Mouse (Mus musculus): Measurements from ENCODE around the gene Sh3kbp1.

Sh3kbp1 gene

GRCm38 (mm10) chrX:159735513-159736099 lies 108.5 kb downstream of the Sh3kbp1 start:
- no peak for DNase-seq (ENCODE audit: low read depth, low spot score)

- no peak for DNase-seq (ENCODE audit: low read depth, low spot score)
Observed at GRCm38 (mm10) chrX:159737344-159737743, 110.3 kb downstream of the Sh3kbp1 start.

GRCm38 (mm10) chrX:159744035-159744434 lies 117.0 kb downstream of the Sh3kbp1 start:
- DNase-seq (ENCODE audit: low read depth, low spot score) = no peak

- DNase-seq (ENCODE audit: low read depth, low spot score) = no peak
Observed at GRCm38 (mm10) chrX:159744620-159745019, 117.5 kb downstream of the Sh3kbp1 start.

- no peak for DNase-seq (ENCODE audit: low read depth, low spot score)
Observed at GRCm38 (mm10) chrX:159751834-159752233, 124.8 kb downstream of the Sh3kbp1 start.

- DNase-seq (ENCODE audit: low read depth, low spot score) = no peak
Observed at GRCm38 (mm10) chrX:159756261-159756660, 129.2 kb downstream of the Sh3kbp1 start.

- DNase-seq (ENCODE audit: low read depth, low spot score) = no peak
Observed at GRCm38 (mm10) chrX:159756901-159757821, 130.1 kb downstream of the Sh3kbp1 start.

- DNase-seq (ENCODE audit: low read depth, low spot score) = no peak
Observed at GRCm38 (mm10) chrX:159757854-159758540, 130.9 kb downstream of the Sh3kbp1 start.

GRCm38 (mm10) chrX:159763801-159764200 lies 136.7 kb downstream of the Sh3kbp1 start:
- DNase-seq (ENCODE audit: low read depth, low spot score) = no peak

GRCm38 (mm10) chrX:159765850-159766249 lies 138.8 kb downstream of the Sh3kbp1 start:
- no peak for DNase-seq (ENCODE audit: low read depth, low spot score)

GRCm38 (mm10) chrX:159769005-159769404 lies 141.9 kb downstream of the Sh3kbp1 start:
- no peak for DNase-seq (ENCODE audit: low read depth, low spot score)

GRCm38 (mm10) chrX:159769773-159770172 lies 142.7 kb downstream of the Sh3kbp1 start:
- DNase-seq (ENCODE audit: low read depth, low spot score) = no peak

GRCm38 (mm10) chrX:159772137-159772536 lies 145.1 kb downstream of the Sh3kbp1 start:
- DNase-seq (ENCODE audit: low read depth, low spot score) = no peak

- DNase-seq (ENCODE audit: low read depth, low spot score) = no peak
Observed at GRCm38 (mm10) chrX:159775042-159775441, 148.0 kb downstream of the Sh3kbp1 start.

GRCm38 (mm10) chrX:159778787-159779186 lies 151.7 kb downstream of the Sh3kbp1 start:
- no peak for DNase-seq (ENCODE audit: low read depth, low spot score)

- no peak for DNase-seq (ENCODE audit: low read depth, low spot score)
Observed at GRCm38 (mm10) chrX:159790516-159790915, 163.4 kb downstream of the Sh3kbp1 start.

GRCm38 (mm10) chrX:159795603-159796002 lies 168.5 kb downstream of the Sh3kbp1 start:
- no peak for DNase-seq (ENCODE audit: low read depth, low spot score)

GRCm38 (mm10) chrX:159804371-159804770 lies 177.3 kb downstream of the Sh3kbp1 start:
- DNase-seq (ENCODE audit: low read depth, low spot score) = no peak

- DNase-seq (ENCODE audit: low read depth, low spot score) = no peak
Observed at GRCm38 (mm10) chrX:159809510-159809909, 182.4 kb downstream of the Sh3kbp1 start.

- no peak for DNase-seq (ENCODE audit: low read depth, low spot score)
Observed at GRCm38 (mm10) chrX:159810469-159810868, 183.4 kb downstream of the Sh3kbp1 start.

- no peak for DNase-seq (ENCODE audit: low read depth, low spot score)
Observed at GRCm38 (mm10) chrX:159817508-159817907, 190.4 kb downstream of the Sh3kbp1 start.

- DNase-seq (ENCODE audit: low read depth, low spot score) = no peak
Observed at GRCm38 (mm10) chrX:159828135-159828534, 201.1 kb downstream of the Sh3kbp1 start.

Data from retina, postnatal 7 days (tissue).